Mouse (Mus musculus) urinary bladder, postnatal 4 days (tissue): Measurements from ENCODE around the gene Rftn1.
A peak's percentile ranks its signal among the peaks of the same experiment; 100 is the strongest.
"Not testable (repeated sequence)": the region's sequence is repeated elsewhere in the genome, so short reads cannot be mapped to it uniquely, and the experiment has no call there.

Experiments
- DNase-seq, 2 experiments: peaks; one replicate each; pipeline ENCODE4 v3.0.0; 2021 to 2022; ENCODE audit warnings: low spot score in 2 of 2

Gene Rftn1

DNA sequence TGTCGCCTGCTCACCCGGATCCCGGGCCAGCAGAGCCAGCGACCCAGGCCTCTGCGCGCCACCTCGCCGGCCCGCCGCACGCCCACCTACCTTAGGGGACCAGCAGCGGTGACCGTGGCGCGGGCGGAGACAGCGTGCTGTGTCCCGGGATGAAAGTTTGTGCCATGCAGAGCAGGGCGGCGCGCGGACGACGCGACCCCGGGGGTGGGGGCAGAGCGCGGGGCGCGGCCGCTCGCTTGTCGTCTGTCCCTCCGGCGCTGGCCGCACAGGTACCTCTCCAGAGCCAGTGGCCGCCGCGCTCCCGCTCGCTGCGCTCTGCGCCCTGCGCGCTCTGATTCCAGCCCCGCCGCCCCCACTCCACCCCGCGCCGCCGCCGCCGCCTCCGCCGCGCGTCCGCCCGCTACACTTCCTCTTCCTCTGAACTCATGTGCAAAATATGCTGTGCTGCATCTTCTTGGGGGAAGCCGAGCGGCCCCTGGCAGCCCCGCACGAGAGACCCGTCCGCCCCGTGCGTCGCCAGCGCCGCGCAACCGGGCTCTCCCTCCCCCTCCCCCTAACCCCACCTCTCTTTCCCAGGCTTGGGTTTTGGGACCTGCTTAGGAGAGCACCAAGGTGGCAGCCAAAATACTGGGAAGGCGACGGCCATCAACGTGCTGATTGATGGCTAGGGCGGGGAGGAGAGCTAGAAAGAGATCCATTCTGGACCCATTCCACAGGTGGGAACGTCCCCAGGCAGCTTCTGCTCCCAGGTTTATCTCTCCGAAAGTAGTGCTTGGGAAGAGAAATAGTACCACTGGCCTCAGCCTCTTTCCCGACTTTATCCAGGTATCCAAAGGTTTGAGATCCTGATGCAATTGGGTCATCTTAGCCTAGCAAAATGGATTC, at the start of gene Rftn1:
Rftn1 (minus strand) TSS at position 544 of the 885 bp plus-strand sequence.
- peak; percentile 48 to 68 for DNase-seq

DNA sequence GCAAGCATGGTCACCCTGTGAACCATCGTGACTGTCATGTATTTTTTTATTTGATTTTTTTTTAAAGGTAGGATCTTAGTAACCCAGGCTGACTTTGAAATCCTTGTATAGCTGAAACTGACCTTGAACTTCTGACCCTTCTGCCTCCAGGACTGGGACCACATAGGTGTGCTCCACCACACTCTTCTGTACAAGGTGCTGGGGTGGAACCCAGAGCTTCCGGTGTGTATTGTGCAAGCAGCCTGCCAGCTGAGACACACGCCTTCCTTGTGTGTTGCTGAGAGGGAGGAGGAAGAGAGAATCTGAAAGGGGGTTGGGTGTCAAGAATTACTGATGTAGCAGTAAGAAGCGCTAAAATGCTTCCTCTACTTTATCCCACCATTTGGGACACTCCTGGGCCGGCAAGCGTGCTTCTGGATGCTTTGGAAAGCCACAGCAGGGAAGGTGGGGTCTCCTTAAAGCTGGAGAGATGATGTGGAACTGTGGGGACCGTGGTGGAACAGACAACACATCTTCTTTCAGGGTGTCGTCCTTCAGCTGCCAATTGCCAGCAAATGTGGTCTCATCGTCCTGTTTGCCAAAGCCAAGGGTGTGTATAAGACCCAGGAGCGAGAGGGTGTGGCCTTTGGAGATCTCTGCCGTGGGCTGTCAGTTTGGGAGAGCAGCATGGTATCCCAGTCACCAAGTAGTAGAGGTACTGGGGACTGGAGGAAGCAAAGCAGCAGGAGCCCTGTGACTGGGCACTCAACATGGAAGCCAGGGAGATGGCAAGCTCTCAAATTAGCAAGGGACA, 47.5 kb upstream of the Rftn1 start:
- DNase-seq: no peak

DNA sequence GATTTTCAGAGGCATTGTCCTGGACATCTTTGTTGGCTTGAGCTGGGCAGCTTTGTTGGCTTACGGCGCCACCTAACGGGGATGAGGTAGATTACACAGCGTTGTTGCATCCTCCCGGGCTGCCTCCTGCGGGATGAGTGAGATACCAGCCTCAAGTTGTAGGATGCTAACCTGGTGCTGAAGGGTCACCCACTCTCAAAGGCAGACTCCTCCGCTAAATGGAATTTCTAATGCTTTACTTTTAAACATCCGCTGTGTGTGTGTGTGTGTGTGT, 46.9 kb upstream of the Rftn1 start:
- DNase-seq: peak; percentile 70 to 88

DNA sequence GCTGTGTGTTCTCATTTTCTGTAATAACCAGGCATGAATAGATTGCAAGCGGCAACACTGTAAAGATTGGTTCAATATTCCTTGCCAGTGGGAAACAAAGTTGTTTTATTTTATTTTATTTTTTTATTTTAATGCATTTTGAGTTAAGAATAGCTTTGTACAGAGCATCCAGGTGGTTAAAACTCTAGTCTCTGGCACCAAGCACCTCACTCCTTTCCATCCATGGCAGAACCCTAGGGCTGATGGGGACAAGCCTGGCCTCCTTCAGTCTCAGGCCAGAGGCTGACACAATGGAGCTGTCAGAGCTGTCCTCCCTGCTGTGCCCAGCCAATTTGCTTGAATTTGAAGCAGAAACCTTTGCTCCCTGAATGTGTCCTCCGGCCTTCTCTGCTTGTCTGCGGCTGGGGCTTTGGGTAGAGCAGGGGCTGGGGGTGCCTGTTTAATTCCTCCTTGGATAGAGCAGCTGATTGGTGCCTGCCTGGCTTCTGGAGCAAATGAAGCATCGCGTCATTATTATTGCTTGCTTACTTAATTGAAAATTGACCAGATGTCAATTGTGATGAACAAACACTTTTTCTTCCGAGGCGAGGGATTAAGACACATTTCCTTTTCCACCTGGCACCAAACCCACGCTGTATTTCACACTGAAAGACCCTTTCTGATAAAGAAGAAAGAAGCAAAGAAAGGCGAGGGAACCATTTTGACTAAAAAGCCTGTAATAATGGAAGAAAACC, 46.4 kb upstream of the Rftn1 start:
- DNase-seq: peak in 1 of 2 experiments; percentile 47

DNA sequence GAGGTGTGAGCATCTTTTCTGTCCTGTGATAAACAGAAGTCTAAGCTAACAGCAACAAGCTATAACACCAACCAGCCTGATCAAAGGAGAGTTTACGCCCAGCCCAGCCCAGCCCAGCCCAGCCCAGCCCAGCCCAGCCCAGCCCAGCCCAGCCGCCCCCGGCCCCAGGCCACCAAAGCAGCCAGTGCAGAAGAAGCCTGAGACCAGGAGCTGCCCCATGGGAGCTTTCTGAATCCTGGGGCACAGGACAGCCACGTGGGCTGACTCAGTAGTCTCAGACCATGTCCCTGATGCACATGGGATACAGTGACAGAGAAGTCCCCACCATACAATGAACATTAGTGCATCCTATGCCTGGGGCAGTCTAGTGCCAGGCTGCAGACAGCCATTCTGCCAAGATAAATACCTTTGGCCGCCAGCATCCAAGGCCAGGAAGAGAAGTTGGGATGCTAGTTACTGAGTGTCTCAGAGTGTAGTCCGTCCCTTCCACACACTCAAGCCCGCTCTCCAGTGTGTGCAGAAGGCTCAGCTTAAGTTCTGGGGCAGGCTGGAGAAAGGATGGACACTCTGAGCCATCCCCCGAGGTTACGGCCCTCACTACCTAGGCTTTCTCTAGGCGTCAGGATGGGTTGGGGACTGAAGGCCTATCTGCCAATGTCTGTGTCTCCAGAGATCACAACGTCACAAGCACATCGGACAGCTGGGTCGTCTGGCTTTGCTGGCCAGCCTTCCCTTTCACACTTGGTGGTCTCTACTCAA, 45.6 kb upstream of the Rftn1 start:
- DNase-seq: peak in 1 of 2 experiments; percentile 52

DNA sequence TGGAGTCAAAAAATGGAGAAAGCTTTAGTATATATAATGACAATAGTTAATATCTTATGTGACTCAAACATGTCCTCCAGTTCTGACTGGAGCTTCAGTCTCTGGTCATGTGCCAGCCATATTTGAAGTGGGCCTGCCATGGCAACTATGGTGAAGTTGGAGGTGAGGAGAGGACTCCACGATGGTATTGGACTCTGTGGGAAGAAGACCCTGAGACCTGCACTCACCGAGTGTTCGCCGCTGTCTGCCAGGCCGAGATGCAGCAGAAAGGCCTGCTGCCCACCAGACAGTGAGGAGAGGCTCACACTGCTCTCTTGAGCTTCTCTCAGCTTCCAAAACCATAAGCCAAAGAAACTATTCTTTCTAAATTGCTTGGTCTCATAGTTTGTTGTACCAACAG, 43.5 kb upstream of the Rftn1 start:
- DNase-seq: peak in 1 of 2 experiments; percentile 49

DNA sequence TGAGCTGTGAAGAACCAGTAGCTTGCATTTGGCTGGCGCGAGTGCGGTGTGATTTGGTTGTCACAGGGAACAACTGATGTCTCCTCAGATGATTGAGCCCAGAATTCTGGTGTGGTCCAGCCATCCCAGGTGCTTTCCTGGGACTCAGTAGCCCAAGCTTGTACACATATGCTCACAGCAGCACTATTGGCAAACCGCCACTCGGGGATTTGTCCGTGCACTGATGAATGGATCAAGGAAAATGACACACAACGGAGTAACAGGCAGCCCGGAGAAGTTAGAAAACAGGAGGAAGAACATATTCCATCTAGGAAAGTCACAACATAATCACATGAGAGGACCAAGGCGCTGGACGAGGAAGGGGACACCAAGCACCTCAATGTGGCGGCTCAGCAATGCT, 42.3 kb upstream of the Rftn1 start:
- DNase-seq: peak in 1 of 2 experiments; percentile 57

DNA sequence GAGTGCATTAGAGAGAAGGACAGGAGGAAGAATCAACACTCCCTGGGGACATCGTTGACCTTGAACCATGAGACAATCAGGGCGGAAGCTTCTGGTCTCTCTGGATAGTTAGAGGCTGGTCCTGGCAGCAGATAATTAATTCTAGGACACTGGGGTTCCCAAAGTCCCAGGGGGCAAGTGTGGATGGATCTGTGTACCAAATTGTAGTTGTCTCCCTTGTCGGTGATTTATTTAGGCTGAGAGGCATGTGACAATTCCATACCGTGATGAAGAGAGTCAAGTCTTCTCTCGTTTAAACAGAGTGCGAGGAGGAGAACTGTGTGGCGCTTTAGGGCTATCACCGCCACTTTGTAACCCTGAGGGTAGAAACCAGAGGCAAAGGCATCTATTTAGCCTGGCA, 40.7 kb upstream of the Rftn1 start:
- DNase-seq: no peak

DNA sequence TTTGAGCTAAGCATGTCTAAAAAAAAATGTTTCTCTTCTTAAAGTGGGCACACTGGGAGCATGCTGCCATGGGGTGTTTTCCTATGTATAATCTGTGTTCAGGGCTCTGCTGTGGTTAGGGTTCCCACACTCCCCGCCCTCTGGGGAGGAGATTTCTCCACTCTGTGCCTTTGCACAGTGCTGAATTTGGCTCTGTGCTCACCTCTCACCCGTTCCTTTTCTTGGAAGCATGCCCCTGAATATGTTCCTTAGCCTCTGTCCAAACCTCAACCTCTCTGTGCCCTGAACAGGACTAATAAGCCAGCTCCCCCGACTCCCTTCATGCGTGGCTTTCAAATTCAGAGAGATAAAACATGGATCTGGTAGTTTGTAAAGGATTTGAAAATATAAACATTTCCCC, 39.1 kb upstream of the Rftn1 start:
- DNase-seq: peak in 1 of 2 experiments; percentile 54

DNA sequence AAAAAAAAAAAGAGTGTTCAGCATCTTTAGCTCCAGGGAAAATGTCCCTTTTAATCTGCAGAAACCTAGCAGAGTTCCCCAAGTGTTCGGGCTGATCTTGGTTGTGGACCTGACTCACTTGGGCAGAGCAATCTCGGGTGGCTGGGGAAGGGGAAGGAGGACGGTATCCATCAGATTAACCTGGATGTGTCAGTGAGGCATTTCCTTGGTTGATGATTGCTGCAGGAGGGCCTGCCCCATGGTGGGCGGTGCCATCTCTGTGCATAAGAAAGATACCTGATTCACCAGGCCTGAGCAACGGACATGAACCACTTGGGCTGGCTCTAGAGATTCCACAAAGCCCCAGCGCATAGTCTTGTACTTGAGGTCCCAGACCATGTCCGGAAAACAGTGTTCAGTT, 36.9 kb upstream of the Rftn1 start:
- DNase-seq: no peak

DNA sequence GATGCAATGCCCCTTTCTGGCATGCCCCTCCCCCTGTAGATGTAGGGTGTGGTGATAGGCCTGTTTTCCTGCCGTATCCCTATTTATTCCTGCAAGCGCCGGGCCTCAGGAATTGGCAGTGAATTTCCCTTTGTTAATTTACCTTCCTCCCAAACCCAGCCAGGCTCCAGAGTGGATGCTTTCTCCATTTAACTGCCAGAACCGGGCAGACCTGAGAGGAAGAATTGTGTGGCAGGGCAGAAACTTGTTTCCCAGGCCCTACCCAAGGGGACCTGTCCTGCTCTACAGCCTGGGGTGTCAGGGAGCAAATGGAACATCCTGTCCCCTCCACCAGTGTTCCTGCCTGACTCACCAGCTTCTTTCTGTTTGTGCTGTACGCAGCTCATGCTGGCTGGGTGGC, 34.2 kb upstream of the Rftn1 start:
- no peak for DNase-seq

DNA sequence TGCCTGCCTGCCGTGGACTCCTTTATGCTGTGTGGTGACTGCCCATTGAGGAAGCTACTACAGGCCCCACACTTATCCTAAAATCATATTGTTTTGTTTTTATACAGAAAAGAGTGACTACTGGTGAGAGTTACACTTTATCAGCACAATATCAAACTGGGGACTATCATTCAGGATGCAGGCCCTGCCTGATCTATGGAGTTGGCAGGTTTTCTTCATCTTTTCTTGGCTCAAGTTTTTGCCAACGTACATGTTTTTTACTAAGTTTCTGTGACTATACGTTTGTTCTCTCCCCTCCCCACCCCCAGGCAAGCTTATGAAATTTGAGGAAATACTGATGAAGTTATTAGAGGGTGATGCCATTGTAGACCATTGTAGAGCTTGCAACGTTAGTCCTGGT, 27.5 kb upstream of the Rftn1 start:
- no peak for DNase-seq

DNA sequence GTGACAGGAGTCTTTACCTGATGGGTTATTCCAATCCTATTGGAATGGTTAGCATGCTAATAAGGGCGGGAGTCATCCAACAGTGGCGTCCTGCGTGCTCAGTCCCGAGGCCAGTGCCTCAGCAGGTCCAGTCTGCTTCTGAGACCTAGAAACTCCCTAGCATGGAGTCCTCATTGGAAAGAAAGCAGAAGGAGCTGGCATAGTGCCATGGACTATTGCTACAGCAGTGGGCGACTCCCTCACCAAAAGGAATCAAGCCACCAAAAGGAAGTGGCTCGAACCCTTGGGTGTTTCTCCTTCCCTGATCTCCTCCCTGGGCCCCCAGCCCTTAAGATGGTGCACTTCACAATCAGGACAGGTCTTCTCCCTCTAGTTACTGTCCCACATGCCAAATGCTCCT, 24.6 kb upstream of the Rftn1 start:
- DNase-seq: no peak

DNA sequence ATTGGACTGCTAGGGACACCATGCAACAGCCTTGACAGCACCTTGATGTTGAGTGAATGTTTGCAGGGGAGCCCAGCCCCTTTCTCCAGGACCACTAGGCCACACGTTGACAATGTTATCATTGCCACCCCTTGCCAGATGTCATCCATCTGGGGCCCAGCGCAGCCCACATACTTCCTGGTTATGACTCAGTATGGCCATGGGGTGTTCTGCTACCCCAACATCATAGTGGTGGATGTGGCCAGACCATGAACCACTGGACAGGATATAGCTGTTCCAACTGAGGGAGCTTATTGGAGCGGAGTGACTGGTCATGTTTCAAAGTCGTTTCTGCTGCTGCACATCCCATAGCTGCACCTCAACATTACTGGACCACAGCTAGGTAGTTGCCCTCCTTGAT, 22.6 kb upstream of the Rftn1 start:
- DNase-seq: no peak

DNA sequence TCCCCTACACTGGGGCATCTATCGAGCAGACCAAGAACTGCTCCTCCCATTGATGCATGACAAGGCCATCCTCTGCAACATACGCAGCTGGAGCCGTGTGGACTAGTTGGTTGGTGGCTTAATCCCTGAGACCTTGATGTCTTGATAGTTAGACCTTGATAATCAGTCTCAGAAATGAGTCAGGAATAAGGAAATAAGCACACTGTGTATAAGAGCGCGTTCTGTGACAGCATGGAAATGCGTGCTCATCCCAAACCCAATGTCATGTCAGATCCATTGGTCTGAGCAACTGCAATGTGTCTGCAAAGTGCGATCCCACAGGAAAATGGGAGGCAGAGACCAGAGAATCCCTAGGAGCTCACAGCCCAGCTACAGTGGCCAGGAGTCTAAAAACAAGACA, 21.3 kb upstream of the Rftn1 start:
- no peak for DNase-seq

DNA sequence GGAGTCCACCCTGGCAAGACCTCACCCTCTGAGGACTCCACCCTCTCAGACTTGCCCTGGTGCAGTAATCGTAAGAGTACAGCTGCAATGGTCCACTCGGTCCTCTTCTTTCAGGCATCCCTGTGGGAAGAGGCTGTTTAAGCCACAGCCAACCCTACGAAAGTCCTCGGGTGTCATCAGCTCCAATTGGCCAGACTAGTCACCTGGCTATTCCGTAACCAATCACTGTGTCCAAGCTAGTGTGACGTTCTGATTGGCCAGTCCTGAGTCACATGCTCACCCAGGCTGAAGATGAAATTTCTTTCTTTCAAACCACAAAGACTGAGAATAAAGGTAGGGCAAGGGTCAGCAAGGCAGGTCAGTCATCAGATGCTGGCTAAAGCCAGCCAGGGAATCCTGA, 19.4 kb upstream of the Rftn1 start:
- DNase-seq: no peak

DNA sequence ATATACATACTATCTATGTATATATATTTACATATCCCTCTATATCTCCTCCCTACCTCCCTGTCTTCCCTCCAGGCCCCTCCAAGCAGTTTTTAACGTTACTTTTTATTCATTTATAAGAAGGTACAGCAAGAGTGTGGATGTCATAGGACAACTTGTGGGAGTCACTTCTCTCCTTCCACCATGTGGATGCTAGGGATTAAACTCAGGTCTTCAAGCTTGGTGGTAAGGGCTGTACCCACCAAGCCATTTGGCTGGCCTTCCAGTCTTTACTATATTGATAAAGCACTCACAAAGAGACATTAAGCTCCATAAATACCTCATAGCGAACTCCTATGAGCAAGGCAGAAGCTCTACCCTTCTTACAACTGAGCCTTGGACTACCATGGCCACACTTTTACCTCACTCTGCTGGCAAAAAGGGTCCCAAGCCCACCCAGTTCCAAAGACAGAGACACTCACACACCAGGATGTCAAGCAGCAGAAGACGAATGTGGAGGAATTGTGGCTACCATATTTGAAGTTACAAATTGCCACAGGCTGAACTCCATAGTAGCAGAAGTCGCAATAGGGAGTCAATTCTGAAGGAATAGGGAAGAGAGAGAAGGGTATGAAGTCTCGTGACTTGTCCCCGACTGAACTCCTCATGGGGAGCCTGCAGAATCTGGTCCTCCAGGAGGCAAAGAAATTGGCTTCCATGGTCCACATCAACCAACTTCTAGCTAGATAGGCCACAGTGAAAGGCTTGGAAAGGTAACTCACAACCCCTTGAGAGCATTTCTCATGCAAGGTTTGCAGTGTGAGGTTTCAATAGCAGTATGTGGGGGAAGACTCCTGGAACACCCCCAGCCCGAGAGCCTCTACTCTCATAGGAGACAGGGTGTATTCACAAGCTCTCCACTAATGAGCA, 17.9 kb upstream of the Rftn1 start:
- DNase-seq: no peak

DNA sequence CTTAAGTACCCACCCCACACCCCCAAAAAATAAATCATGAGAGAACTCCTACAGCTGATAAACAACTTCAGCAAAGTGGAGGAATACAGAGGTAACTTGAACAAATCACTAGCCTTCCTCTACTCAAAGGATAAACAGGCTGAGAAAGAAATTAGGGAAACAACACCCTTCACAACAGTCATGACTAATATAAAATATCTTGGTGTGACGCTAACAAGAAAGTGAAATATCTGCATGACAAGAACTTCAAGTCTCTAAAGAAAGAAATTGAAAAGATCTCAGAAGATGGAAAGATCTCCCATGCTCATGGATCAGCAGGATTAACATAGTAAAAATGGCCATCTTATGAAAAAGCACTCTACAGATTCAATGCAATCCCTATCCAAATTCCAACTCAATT, 15.8 kb upstream of the Rftn1 start:
- DNase-seq: not testable (repeated sequence)

DNA sequence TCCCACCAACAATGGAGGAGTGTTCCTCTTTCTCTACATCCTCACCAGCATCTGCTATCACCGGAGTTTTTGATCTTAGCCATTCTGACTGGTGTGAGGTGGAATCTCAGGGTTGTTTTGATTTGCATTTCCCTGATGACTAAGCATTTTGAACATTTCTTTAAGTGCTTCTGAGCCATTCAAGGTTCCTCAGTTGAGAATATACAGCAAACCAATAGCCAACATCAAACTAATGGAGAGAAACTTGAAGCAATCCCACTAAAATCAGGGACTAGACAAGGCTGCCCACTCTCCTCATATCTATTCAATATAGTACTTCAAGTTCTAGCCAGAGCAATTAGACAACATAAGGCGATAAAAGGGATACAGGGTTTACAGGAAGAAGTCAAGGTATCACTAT, 15.4 kb upstream of the Rftn1 start:
- not testable (repeated sequence) for DNase-seq

DNA sequence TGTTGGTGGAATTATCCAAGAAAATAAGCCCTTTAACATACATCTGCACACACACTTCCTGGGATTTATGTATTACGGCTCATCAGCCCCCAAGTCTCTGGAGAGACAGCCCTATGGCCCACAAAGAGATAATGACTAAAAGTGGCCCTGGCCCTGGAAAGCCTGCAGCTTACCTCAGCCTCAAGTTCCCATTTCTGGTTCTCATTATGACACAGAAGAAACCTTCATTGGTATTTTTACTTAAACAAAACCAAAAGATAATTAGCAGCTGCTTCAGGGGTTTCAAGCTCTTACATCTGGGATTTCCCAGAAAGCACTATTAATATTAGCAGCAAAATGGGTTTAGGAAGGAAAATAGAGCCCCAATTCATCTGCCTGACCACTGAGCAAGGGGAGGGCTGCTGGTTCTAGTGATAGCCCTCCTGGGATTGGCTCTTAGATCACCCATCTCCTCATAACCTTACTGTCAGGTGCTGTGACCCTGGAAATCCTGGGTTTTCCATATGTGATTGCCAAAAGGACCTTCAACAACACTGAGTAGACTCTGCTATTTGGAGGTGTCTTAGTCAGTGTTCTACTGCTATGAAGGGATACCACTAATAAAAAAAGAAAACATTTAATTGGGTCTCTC, 14.8 kb upstream of the Rftn1 start:
- DNase-seq: no peak
